Mouse (Mus musculus): ENCODE results near the gene Lingo2. TPM values are rescaled to one million over a fixed set of nuclear protein-coding genes. Genes with fewer than 3 reads are reported as not detected.

The Lingo2 gene
- polyA plus RNA-seq, 1 experiment, result 0.12 TPM

GRCm38 (mm10) chr4:36368925-36369324, 582.6 kb downstream of the Lingo2 start:
- H3K36me3 ChIP-seq (ENCODE audit: control insufficient read depth, insufficient read depth, low read length), result no peaks in the 10 kb centered on the region
- H3K27ac ChIP-seq (ENCODE audit: control insufficient read depth, insufficient read depth, low read depth, low read length), result no peak overlapping the region
- no peak for TF ChIP-seq POLR2A (IDR thresholded peaks at IDR 0.05; ENCODE audit: control insufficient read depth, low read depth, low read length)
- H3K4me1 ChIP-seq (ENCODE audit: control insufficient read depth, insufficient read depth, low read length), result no peaks in the 10 kb centered on the region; the same call in 1 of the 2 replicates
- no peak overlapping the region for H3K4me3 ChIP-seq (ENCODE audit: control insufficient read depth, low read depth, low read length)
- no peaks in the 10 kb centered on the region for H3K27me3 ChIP-seq (ENCODE audit: control insufficient read depth, insufficient read depth, low read length)

- no peak for TF ChIP-seq CTCF (IDR thresholded peaks at IDR 0.05; ENCODE audit: control insufficient read depth, insufficient read depth, insufficient replicate concordance, low read depth, low read length)
- TF ChIP-seq POLR2A (IDR thresholded peaks at IDR 0.05; ENCODE audit: control insufficient read depth, low read depth, low read length), result no peak
- H3K4me3 ChIP-seq (ENCODE audit: control insufficient read depth, low read depth, low read length), result no peak overlapping the region
- H3K4me1 ChIP-seq (ENCODE audit: control insufficient read depth, insufficient read depth, low read length), result no peaks in the 10 kb centered on the region
- no peaks in the 10 kb centered on the region for H3K36me3 ChIP-seq (ENCODE audit: control insufficient read depth, insufficient read depth, low read length)
- no peak overlapping the region for H3K27ac ChIP-seq (ENCODE audit: control insufficient read depth, insufficient read depth, low read depth, low read length)
- no peaks in the 10 kb centered on the region for H3K27me3 ChIP-seq (ENCODE audit: control insufficient read depth, insufficient read depth, low read length)
Measured at GRCm38 (mm10) chr4:36354401-36354800, 597.1 kb downstream of the Lingo2 start.

GRCm38 (mm10) chr4:36331741-36332140, 619.8 kb downstream of the Lingo2 start:
- Histone ChIP-seq H3K27me3 (ENCODE audit: control insufficient read depth, insufficient read depth, low read length) (no peaks in the 10 kb centered on the region), H3K4me3 (ENCODE audit: control insufficient read depth, low read depth, low read length) (no peak overlapping the region)
- TF ChIP-seq CTCF (IDR thresholded peaks at IDR 0.05; ENCODE audit: control insufficient read depth, insufficient read depth, insufficient replicate concordance, low read depth, low read length) (no peak), POLR2A (IDR thresholded peaks at IDR 0.05; ENCODE audit: control insufficient read depth, low read depth, low read length) (no peak)

DNA sequence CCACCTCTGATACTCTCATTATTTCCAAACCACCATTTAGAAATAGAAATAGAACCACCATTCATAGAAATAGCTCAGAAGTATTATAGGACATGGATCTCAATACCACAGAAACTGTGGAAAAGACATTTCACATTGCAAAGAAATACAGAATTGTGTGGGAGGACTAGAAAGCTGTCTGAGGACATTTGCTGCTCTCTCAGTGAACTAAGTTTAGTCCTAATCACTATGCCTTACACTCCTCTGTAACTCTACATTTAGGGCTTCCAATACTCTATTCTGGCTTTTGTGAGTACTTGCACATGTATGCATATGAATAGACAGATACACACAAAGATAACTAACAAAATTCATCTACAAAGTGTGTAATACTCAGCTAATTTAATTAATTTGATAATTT, 625.9 kb downstream of the Lingo2 start:
- no peak for TF ChIP-seq CTCF (IDR thresholded peaks at IDR 0.05; ENCODE audit: control insufficient read depth, insufficient read depth, insufficient replicate concordance, low read depth, low read length)
- TF ChIP-seq POLR2A (IDR thresholded peaks at IDR 0.05; ENCODE audit: control insufficient read depth, low read depth, low read length), result no peak
- no peaks in the 10 kb centered on the region for H3K27me3 ChIP-seq (ENCODE audit: control insufficient read depth, insufficient read depth, low read length)
- H3K36me3 ChIP-seq (ENCODE audit: control insufficient read depth, insufficient read depth, low read length), result no peaks in the 10 kb centered on the region
- H3K4me1 ChIP-seq (ENCODE audit: control insufficient read depth, insufficient read depth, low read length), result no peaks in the 10 kb centered on the region
- H3K27ac ChIP-seq (ENCODE audit: control insufficient read depth, insufficient read depth, low read depth, low read length), result no peak overlapping the region
- H3K4me3 ChIP-seq (ENCODE audit: control insufficient read depth, low read depth, low read length), result no peak overlapping the region

More at GRCm38 (mm10) chr4:36331741-36332140, 619.8 kb downstream of the Lingo2 start:
- Histone ChIP-seq H3K4me1 (ENCODE audit: control insufficient read depth, insufficient read depth, low read length) (no peaks in the 10 kb centered on the region), H3K36me3 (ENCODE audit: control insufficient read depth, insufficient read depth, low read length) (no peaks in the 10 kb centered on the region), H3K27ac (ENCODE audit: control insufficient read depth, insufficient read depth, low read depth, low read length) (no peak overlapping the region)

GRCm38 (mm10) chr4:36313067-36313466, 638.5 kb downstream of the Lingo2 start:
- no peaks in the 10 kb centered on the region for H3K4me1 ChIP-seq (ENCODE audit: control insufficient read depth, insufficient read depth, low read length)
- H3K27ac ChIP-seq (ENCODE audit: control insufficient read depth, insufficient read depth, low read depth, low read length), result no peak overlapping the region
- H3K4me3 ChIP-seq (ENCODE audit: control insufficient read depth, low read depth, low read length), result no peak overlapping the region
- H3K27me3 ChIP-seq (ENCODE audit: control insufficient read depth, insufficient read depth, low read length), result no peaks in the 10 kb centered on the region
- H3K36me3 ChIP-seq (ENCODE audit: control insufficient read depth, insufficient read depth, low read length), result no peaks in the 10 kb centered on the region
- no peak for TF ChIP-seq CTCF (IDR thresholded peaks at IDR 0.05; ENCODE audit: control insufficient read depth, insufficient read depth, insufficient replicate concordance, low read depth, low read length)
- no peak for TF ChIP-seq POLR2A (IDR thresholded peaks at IDR 0.05; ENCODE audit: control insufficient read depth, low read depth, low read length)

GRCm38 (mm10) chr4:36311431-36311830, 640.1 kb downstream of the Lingo2 start:
- Histone ChIP-seq H3K27ac (ENCODE audit: control insufficient read depth, insufficient read depth, low read depth, low read length) (no peak overlapping the region), H3K27me3 (ENCODE audit: control insufficient read depth, insufficient read depth, low read length) (no peaks in the 10 kb centered on the region), H3K4me1 (ENCODE audit: control insufficient read depth, insufficient read depth, low read length) (no peaks in the 10 kb centered on the region), H3K4me3 (ENCODE audit: control insufficient read depth, low read depth, low read length) (no peak overlapping the region), H3K36me3 (ENCODE audit: control insufficient read depth, insufficient read depth, low read length) (no peaks in the 10 kb centered on the region)
- no peak for TF ChIP-seq POLR2A (IDR thresholded peaks at IDR 0.05; ENCODE audit: control insufficient read depth, low read depth, low read length)
- no peak for TF ChIP-seq CTCF (IDR thresholded peaks at IDR 0.05; ENCODE audit: control insufficient read depth, insufficient read depth, insufficient replicate concordance, low read depth, low read length)

GRCm38 (mm10) chr4:36305228-36305627, 646.3 kb downstream of the Lingo2 start:
- Histone ChIP-seq H3K4me1 (ENCODE audit: control insufficient read depth, insufficient read depth, low read length) (no peaks in the 10 kb centered on the region), H3K4me3 (ENCODE audit: control insufficient read depth, low read depth, low read length) (no peak overlapping the region), H3K36me3 (ENCODE audit: control insufficient read depth, insufficient read depth, low read length) (no peaks in the 10 kb centered on the region), H3K27me3 (ENCODE audit: control insufficient read depth, insufficient read depth, low read length) (no peaks in the 10 kb centered on the region), H3K27ac (ENCODE audit: control insufficient read depth, insufficient read depth, low read depth, low read length) (no peak overlapping the region)
- TF ChIP-seq CTCF (IDR thresholded peaks at IDR 0.05; ENCODE audit: control insufficient read depth, insufficient read depth, insufficient replicate concordance, low read depth, low read length), result no peak
- TF ChIP-seq POLR2A (IDR thresholded peaks at IDR 0.05; ENCODE audit: control insufficient read depth, low read depth, low read length), result no peak

GRCm38 (mm10) chr4:36289701-36290053, 661.9 kb downstream of the Lingo2 start:
- Histone ChIP-seq H3K27me3 (ENCODE audit: control insufficient read depth, insufficient read depth, low read length) (no peaks in the 10 kb centered on the region), H3K4me3 (ENCODE audit: control insufficient read depth, low read depth, low read length) (no peak overlapping the region), H3K4me1 (ENCODE audit: control insufficient read depth, insufficient read depth, low read length) (no peaks in the 10 kb centered on the region), H3K36me3 (ENCODE audit: control insufficient read depth, insufficient read depth, low read length) (no peaks in the 10 kb centered on the region), H3K27ac (ENCODE audit: control insufficient read depth, insufficient read depth, low read depth, low read length) (no peak overlapping the region)
- TF ChIP-seq CTCF (IDR thresholded peaks at IDR 0.05; ENCODE audit: control insufficient read depth, insufficient read depth, insufficient replicate concordance, low read depth, low read length) (no peak), POLR2A (IDR thresholded peaks at IDR 0.05; ENCODE audit: control insufficient read depth, low read depth, low read length) (no peak)
